Mouse (Mus musculus): Measurements from ENCODE around the gene Ano4. TPM values are rescaled to one million over a fixed set of nuclear protein-coding genes. Genes with fewer than 3 reads are reported as not detected.

Gene Ano4
- polyA plus RNA-seq, 1 experiment from 2014 or later: 0.55 TPM

Other genes with a start within 250 kb of the Ano4 start
- gene Gas2l3, start 99.2 kb upstream of the Ano4 start, polyA plus RNA-seq (2014; fragmentation: Nextera tagmentation; extraction: Ambion mirVana): 19.3 and 22.3 TPM in 2 replicates
- 16.2 and 17.8 TPM in 2 replicates for gene Nr1h4, start 188.8 kb upstream of the Ano4 start, polyA plus RNA-seq (2014; fragmentation: Nextera tagmentation; extraction: Ambion mirVana)